Mouse (Mus musculus) thymus, adult 18-20 months (tissue): ENCODE results near the gene Serpinb9e.
"Not testable (repeated sequence)": the region's sequence is repeated elsewhere in the genome, so short reads cannot be mapped to it uniquely, and the experiment has no call there.

Source experiments
- DNase-seq, 2 experiments: peaks; one replicate each; pipeline ENCODE4 v3.0.0; 2022; ENCODE audit warnings: mixed read lengths in 2 of 2

The Serpinb9e gene

GRCm38 (mm10) chr13:33249312-33249711 lies at the start of gene Serpinb9e:
Gene Serpinb9e, plus strand, starts transcription at chr13:33249612.
- not testable (repeated sequence) for DNase-seq

- DNase-seq: no peak
These were observed 49.7 kb upstream of the Serpinb9e start for GRCm38 (mm10) chr13:33199740-33200139.

- DNase-seq: not testable (repeated sequence)
These were observed 59.2 kb downstream of the Serpinb9e start for GRCm38 (mm10) chr13:33308631-33309030.
